Mouse (Mus musculus) liver, embryonic 14 days (tissue): ENCODE results near the gene Lca5l. TPM values are rescaled to one million over a fixed set of nuclear protein-coding genes. Genes with fewer than 3 reads are reported as not detected.

Source experiments
- polyA plus RNA-seq: library from polyadenylated mRNA; depleted of rRNA; stranded (reverse); fragments of >200 nt; gene quantifications from 2 replicates; pipeline ENCODE4 v1.2.3, GENCODE M21; 2012; rRNA removed

Lca5l gene
- 0.05 and 0.08 TPM in 2 replicates for polyA plus RNA-seq

DNA sequence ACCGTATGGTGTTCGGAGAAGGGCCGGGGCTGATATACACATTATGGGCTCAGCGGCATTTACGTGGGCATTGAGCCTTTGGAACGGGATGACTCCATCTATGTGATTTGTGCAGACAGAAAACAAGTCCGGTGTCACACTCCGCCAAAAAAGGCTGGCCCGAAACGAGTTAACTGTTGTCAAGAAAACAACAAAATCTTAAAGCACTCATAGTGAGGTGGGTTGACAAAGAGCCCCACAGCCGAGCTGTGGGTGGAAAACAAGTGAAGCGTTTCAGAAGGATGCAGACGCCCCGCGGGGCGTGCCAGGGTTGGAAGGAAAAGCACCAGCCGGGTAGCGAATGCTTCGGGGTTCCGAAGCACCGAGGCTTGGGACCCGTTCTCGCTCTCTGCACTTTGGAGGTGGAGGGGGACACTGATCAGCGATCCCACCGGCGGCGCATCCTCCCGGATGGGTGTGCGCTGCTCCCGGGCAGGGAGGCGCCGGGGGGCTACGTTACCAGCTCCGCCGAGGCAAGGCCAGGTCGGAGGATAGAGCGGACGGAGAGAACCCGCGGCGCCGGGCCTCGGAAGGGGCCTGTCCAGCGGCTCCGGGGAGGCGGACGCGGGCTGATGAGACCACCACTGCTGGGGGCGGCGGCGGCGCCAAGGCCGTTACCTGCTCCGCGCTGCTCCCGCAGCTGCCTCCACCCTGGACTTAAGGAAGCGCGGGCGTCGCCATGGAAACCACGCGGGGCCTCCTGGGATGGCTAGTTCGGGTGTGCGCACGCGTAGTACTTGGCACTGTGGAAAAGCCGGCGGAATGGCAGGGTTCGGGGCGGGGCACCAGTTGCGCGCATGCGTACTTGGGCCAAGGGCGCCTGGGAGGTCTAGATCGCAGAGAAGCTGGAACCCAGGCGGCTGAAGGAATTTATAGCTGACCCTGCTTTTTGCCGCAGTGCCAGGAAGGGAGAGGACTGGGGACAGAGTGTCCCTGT, at the start of gene Lca5l:
Gene Lca5l, minus strand, starts transcription at position 741 of the 976 bp plus-strand sequence.

DNA sequence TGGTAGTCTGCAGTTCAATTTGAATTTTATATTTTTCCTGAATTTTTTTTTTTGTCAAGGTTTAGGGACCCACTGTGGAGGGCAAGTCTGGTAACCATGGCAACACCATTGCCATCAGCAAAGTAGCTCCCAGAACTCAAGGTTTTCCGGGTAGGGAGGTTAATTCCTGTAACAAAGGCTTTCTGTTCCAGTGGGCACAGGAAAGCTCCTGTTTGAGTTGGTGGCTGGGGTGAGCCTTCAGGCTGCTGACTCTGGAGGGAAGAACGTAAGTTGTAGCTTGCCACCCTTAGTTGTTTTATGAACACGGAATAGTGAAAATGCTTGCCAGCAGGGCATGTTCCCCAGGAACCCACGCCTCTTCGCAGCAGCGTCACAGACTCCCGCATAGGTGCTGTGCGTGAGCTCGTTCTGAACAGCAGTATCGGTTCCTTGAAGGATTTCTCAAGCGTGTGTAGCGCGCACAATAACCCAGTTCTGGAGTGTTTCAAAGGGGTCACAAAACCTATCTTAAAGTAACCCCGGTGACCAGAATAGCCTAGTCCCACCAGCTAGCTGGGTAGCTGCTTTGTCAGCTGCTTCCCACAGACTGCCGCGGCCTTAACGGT, 43.4 kb upstream of the Lca5l start, which contains the start of gene B3galt5:
Gene B3galt5, plus strand, starts transcription at position 436 of the 605 bp plus-strand sequence.

DNA sequence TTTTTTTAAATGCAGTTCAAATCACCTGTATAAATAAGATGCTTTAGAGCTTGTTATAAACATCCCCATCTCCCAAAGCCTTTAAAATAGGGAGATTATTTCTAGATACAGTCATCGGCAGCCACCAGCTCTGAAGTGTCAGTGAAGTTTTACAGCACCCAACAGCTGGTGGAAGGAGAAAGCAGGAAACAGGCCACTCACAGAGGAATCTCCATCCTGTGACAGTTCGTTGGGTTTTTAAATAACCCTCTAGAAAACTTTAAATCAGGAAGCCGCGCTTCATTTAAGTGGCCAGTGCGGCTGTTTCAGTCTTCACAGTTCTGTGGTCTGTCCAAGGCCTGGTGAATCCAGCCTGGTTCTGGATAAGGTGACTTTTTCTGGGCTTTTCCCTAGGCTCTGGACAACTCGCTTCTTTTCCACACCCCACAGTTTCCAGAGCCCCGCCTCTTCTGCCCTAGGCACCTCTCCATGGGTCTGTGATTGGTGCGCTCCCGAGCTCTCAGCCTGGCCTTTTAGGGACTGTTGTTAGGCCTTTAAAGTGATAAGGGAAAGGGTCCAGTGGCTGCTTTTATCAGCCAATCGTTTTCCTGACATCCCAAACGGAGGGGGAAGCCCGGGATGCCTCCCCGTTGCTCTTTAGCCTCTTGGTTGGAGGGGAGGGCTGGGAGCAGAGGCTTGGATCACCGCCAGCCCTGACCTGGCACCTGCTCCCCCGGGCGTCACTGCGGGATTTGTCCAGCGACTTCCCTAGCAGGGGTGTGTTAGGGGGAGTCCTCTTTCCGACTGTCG, 8.0 kb upstream of the Lca5l start, which contains the start of gene Sh3bgr:
Gene Sh3bgr, plus strand, starts transcription at position 538 of the 789 bp plus-strand sequence.

DNA sequence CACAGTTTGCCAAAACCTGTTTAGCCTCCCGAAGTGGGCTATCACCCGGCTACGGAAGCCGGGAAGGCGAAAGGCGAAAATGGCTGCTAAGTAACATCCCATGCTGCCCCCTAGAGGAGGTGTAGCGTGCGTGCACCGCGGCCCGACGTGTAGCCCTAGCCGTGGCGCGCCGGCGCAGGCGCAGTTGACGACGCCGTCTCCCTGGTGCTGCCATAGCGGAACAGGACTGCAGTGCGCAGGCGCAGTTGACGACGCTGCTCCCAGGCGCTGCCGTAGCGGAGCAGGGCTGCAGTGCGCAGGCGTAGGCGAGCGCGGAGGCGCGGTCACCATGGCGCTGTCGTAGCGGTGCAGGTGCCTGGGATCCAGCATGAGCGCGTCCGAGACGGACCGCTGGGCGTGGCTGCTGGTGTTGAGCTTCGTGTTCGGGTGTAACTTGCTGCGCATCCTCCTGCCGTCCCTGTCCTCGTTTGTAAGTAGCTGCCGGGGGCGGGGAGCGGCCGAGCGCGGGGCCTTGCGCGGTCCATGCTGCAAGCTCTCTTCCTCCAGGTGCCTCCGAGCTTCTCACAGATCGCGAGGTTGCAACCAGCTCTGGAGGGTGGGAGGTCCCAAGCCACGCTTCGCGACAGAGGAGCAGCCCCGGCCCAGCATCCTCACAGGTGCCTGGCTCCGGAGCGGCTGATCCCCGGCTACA, 46.8 kb downstream of the Lca5l start, which contains the start of gene Wrb:
Gene Wrb, plus strand, starts transcription at position 298 of the 691 bp plus-strand sequence.

GRCm38 (mm10) chr16:96127657-96128344, 64.3 kb downstream of the Lca5l start, which contains the start of gene Hmgn1:
Gene Hmgn1 (minus strand): TSS chr16:96127729.

Other genes starting within 250 kb of the Lca5l start
- 29.3 and 33.2 TPM in 2 replicates for gene Psmg1, start 201.3 kb downstream of the Lca5l start, polyA plus RNA-seq
- 6.7 and 8.0 TPM in 2 replicates for gene Brwd1, start 109.7 kb downstream of the Lca5l start, polyA plus RNA-seq
- gene Hmgn1, start 64.5 kb downstream of the Lca5l start, polyA plus RNA-seq = 65.9 and 66.3 TPM in 2 replicates
- gene Wrb, start 46.9 kb downstream of the Lca5l start, polyA plus RNA-seq = 5.2 and 8.0 TPM in 2 replicates
- gene Sh3bgr, start 8.2 kb upstream of the Lca5l start, polyA plus RNA-seq = 0.43 and 2.3 TPM in 2 replicates
- 0.07 and 0.10 TPM in 2 replicates for gene B3galt5, start 43.5 kb upstream of the Lca5l start, polyA plus RNA-seq